Mouse (Mus musculus) bone marrow macrophage, adult 2 months (primary cell): Measurements from ENCODE around the gene Prkn. TPM values are rescaled to one million over a fixed set of nuclear protein-coding genes. Genes with fewer than 3 reads are reported as not detected.

Experiments used
- H3K27ac ChIP-seq: 2 replicates; pipeline ENCODE4 v1.5.1; 2012; ENCODE audit warnings: low read depth, low read length; ENCODE audit not compliant: insufficient read depth
- H3K4me1 ChIP-seq: 2 replicates; pipeline ENCODE4 v1.6.1; 2012; ENCODE audit warnings: low read length; ENCODE audit not compliant: control insufficient read depth, insufficient read depth
- H3K4me3 ChIP-seq: 2 replicates; pipeline ENCODE4 v1.5.1; 2012; ENCODE audit warnings: mild to moderate bottlenecking, low read length, moderate library complexity; ENCODE audit not compliant: insufficient read depth
- CTCF ChIP-seq: IDR thresholded peaks from 2 replicates; pipeline ENCODE4 v1.5.1; 2012; ENCODE audit warnings: low read depth, mild to moderate bottlenecking, low read length, moderate library complexity
- POLR2A ChIP-seq: IDR thresholded peaks from 2 replicates; pipeline ENCODE4 v1.6.1; 2012; ENCODE audit warnings: mild to moderate bottlenecking, low read depth, low read length, borderline replicate concordance
- polyA plus RNA-seq: library from polyadenylated mRNA; stranded (reverse); fragments of >200 nt; gene quantifications from 2 replicates; pipeline ENCODE4 v1.2.4, GENCODE M21; 2012; ENCODE audit not compliant: missing spikeins, insufficient read depth, insufficient read length

Prkn gene
- 9.9 and 11.9 TPM in 2 replicates for polyA plus RNA-seq

GRCm38 (mm10) chr17:10840148-10840707 is at the start of gene Prkn, which contains the start of gene Pacrg:
TSS of gene Prkn (plus strand) at chr17:10840384.
TSS of gene Pacrg (minus strand) at chr17:10840311.
- peaks cover 10% of the 10 kb centered on the region for H3K4me1 ChIP-seq
- H3K4me3 ChIP-seq, result peak within 1 kb of the TSS; percentile 64
- TF ChIP-seq CTCF, result no peak
- no peak for TF ChIP-seq POLR2A
- H3K27ac ChIP-seq, result peak within 1 kb of the TSS; percentile 78

DNA sequence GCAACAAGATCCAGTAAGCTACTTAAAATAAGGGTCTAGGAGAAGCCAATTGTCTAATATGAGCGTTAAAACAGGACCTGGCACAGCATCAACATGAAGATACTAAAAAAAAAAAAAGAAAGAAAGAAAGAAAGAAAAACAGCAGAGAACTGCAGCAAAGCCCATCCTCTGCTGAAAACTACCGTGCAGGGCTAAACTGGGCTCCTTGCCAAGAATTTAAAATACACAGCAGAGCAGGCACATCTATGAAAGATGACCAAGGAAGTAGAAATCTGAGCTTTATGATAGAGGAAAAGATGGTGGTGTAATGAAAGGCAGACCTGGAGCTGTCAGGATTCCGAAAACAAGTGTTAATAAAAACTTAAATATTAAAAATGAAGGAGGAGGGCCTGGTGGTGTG is 48.5 kb upstream of the Prkn start:
- no peak overlapping the region for H3K27ac ChIP-seq
- no peak for TF ChIP-seq CTCF
- H3K4me3 ChIP-seq, result no peak overlapping the region
- H3K4me1 ChIP-seq, result no peaks in the 10 kb centered on the region

DNA sequence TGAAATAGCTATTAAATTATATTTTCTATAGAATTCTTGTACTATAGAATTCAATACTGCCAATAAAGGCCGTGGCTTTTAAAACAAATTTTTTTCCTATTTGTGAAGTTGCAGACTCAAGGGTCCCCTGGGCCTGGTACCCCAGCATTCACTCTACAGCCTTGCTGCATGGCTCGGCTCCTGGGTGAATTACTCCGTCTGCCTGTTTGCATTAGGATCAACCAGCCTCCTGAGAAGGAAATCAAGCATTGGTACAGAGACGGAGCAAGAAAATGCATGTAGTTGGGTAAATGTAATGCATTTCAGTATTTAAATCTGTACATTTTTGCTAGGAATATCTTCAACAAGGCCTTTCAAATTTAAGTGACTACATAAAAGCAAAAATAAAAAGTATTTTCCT is 33.5 kb upstream of the Prkn start:
- TF ChIP-seq CTCF (no peak), POLR2A (no peak)
- no peak overlapping the region for H3K4me3 ChIP-seq
- H3K27ac ChIP-seq, result no peak overlapping the region
- H3K4me1 ChIP-seq, result no peaks in the 10 kb centered on the region

GRCm38 (mm10) chr17:10807261-10807998 is 32.8 kb upstream of the Prkn start:
- Histone ChIP-seq H3K4me3 (no peak overlapping the region), H3K4me1 (no peaks in the 10 kb centered on the region), H3K27ac (no peak overlapping the region)
- TF ChIP-seq CTCF (no peak), POLR2A (no peak)

- TF ChIP-seq POLR2A, result no peak
- H3K27ac ChIP-seq, result no peak overlapping the region
These were observed 31.6 kb upstream of the Prkn start for GRCm38 (mm10) chr17:10808571-10808970.

DNA sequence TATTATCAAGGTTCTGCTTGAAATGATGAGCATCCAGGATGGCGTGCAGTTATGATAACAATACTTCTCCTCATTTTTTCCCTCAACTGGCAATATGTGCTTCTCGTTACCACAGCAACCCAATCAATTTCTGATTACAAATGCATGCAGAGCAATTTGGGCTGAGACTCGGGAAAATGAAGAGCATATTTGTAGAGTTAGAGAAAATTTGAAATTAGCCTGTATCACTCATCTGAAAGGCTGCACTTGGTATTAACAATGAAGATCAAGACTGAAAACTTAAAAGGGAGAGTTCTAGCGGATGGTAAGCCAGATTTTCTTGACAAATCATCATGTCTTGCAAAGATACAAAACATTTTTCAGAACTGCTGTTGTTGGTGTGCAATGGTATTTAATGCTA is 21.2 kb upstream of the Prkn start:
- no peak overlapping the region for H3K27ac ChIP-seq

More at GRCm38 (mm10) chr17:10808571-10808970, 31.6 kb upstream of the Prkn start:
- Histone ChIP-seq H3K4me3 (no peak overlapping the region), H3K4me1 (no peaks in the 10 kb centered on the region)

DNA sequence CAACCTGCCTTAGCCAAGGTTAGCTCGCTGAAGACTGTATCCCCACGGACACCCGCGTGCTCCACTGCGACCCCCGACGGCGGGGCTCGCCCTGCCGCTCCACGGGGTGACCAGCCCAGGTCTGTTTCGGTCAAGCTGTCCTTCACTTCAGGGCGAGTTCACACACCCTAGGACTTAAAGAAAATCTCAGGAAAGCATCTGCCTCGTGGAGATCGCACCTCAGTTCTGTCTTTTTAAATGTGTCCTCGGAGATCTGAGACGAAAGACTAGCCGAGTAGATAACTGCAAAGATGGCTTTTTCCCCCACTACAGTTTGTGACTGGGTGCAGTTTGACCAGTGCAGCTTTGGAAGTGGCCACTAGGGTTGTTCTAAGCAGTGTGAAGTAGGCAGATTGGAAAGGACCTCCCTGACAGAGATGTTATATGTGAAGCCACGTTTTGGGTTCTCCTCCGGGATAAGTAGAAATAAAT is 582 bp downstream of the Prkn start:
- Histone ChIP-seq H3K4me3 (peak overlapping the region; percentile 64), H3K4me1 (peaks cover 10% of the 10 kb centered on the region), H3K27ac (peak overlapping the region; percentile 78)
- TF ChIP-seq POLR2A (no peak), CTCF (no peak)

More for the DNA sequence above, 21.2 kb upstream of the Prkn start:
- Histone ChIP-seq H3K4me1 (peaks cover 6% of the 10 kb centered on the region), H3K4me3 (no peak overlapping the region)
- TF ChIP-seq POLR2A, result no peak
- TF ChIP-seq CTCF, result no peak

- Histone ChIP-seq H3K4me3 (no peak overlapping the region), H3K4me1 (peaks cover 9% of the 10 kb centered on the region), H3K27ac (no peak overlapping the region)
- TF ChIP-seq CTCF (no peak), POLR2A (no peak)
These were observed 14.0 kb downstream of the Prkn start for GRCm38 (mm10) chr17:10854207-10854606.

GRCm38 (mm10) chr17:10874208-10875187 is 34.3 kb downstream of the Prkn start:
- Histone ChIP-seq H3K4me3 (no peak overlapping the region), H3K27ac (peak overlapping the region; percentile 57), H3K4me1 (peaks cover 9% of the 10 kb centered on the region)
- TF ChIP-seq POLR2A, result no peak
